Mouse (Mus musculus) right cerebral cortex, postnatal 10 days (tissue): ENCODE results near the gene Rab35.

Source experiments
- DNase-seq, 2 experiments: peaks; one replicate each; pipeline ENCODE4 v3.0.0; 2021; ENCODE audit warnings: low spot score in 2 of 2

Rab35 gene

GRCm38 (mm10) chr5:115631505-115632357 is at the start of gene Rab35:
Gene Rab35, plus strand, starts transcription at chr5:115631908.
- peak; percentile 94 to 95 for DNase-seq

DNA sequence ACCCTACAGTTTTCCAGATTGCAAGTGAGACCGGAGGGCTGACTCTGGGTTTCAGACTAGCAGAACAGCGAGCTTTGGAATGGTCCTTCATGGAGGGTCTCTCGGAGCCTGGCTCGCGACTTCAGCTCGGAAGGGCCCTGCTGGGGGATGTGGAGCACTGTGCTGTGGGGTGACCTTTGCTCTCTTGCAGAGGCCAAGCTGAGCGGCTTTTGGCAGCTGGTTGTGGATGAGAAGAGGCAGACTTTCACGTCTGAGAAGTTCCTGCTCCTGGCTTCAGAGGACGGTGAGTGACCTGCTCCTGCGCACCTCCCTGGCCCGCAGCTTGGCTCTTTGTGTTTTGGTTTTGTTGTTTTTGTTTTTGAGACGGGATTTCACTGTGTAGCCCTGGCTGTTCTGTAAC is 46.1 kb upstream of the Rab35 start:
- no peak for DNase-seq

DNA sequence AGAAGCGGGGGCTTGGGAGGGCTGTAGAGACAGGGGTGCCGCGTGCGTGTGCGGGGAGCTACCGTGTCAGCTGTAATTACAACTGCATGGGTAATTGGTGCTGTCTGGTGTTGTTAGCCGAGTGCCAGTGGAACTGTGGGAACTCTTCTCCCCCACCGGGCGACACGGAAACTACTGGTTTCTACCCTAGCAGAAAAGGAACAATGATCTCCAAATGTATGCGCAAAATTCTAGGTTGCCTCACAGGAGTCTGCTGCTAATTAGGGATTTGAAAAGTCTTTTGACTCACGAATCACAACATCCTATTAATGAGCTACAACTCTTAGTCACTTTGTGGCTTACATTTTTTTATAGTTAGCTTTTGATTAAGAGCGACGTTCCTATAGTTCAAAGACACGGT is 45.5 kb upstream of the Rab35 start:
- peak in 1 of 2 experiments; percentile 42 for DNase-seq

GRCm38 (mm10) chr5:115586780-115587179 is 44.9 kb upstream of the Rab35 start:
- no peak for DNase-seq

DNA sequence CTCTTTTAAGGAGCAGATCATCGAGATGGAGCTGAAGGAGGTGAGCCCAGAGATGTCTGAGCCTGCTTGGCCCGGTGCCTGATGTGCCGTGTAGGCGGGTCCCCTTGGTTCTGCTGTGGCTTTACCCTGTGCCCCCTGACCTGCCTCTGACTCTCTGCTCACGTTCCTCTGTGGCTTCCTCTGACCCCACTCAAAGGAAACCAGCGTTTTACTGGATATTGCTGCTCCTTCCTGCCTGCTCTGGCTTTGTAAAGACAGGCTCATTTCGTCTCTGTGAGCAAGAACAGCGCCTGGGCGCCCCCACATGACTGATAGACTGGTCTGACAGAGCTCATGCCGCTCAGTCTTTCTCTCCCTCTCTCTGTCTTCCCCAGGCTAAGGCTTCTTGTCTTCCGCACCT is 40.7 kb upstream of the Rab35 start:
- no peak for DNase-seq

- no peak for DNase-seq
These were observed 40.2 kb upstream of the Rab35 start for GRCm38 (mm10) chr5:115591506-115591905.

- no peak for DNase-seq
These were observed 28.1 kb upstream of the Rab35 start for GRCm38 (mm10) chr5:115603561-115603960.

- no peak for DNase-seq
These were observed 20.1 kb upstream of the Rab35 start for GRCm38 (mm10) chr5:115611566-115611965.

- DNase-seq: no peak
These were observed 18.4 kb upstream of the Rab35 start for GRCm38 (mm10) chr5:115613332-115613731.

- no peak for DNase-seq
These were observed 16.8 kb upstream of the Rab35 start for GRCm38 (mm10) chr5:115614948-115615347.

GRCm38 (mm10) chr5:115619690-115620089 is 12.0 kb upstream of the Rab35 start:
- no peak for DNase-seq

GRCm38 (mm10) chr5:115622686-115623085 is 9.0 kb upstream of the Rab35 start:
- no peak for DNase-seq

GRCm38 (mm10) chr5:115623694-115624440 is 7.8 kb upstream of the Rab35 start:
- peak; percentile 55 to 60 for DNase-seq

DNA sequence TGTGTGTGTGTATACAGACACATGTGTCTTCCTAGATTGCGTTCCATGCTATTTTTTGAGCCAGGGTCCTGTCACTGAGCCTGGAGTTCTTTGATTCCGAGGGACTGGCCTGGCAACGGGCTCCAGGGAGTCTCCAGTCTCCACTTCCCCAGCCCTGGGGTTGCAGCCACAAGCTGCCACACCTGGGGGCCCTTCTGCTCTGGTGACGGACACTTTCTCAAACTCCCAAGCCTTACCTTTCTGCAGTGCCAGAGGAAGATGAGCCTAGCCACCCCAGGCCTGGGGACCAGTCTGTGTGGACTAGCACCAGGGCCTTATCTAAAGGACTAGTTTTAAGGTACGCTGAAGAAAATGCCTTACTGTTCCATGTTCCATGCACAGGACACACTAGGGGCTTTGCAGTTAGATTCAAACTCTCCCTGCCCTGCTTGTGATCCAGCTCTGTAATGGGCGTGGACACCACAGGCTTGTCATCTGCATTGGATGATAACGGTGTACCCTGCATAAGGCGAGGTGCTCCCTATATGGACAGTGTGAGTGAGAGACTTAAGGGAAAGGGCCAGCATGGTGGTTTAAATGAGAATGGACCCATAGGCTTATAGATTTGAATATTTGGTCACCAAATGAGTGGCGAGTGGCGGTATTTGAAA is 5.3 kb upstream of the Rab35 start:
- DNase-seq: no peak

GRCm38 (mm10) chr5:115628083-115628482 is 3.6 kb upstream of the Rab35 start:
- no peak for DNase-seq

GRCm38 (mm10) chr5:115629672-115630071 is 2.0 kb upstream of the Rab35 start:
- no peak for DNase-seq

DNA sequence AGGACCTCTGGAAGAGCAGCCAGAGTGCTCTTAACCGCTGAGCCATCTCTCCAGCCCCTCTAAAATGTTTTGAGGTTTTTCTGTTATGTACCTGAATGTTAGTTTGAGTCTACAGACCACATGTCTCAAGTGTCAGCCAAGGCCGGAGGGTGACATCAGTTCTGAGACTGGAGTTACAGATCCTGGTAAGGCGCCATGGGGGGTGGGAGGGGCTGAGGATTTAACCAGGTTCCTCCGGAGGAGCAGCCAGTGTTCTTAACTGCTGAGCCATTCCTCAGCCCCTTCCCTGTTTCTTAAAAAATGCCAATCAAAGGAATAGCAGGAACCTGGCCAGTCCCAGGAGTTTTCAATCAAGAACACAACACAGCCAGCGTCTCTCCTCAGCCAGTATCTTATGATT is 1.4 kb upstream of the Rab35 start:
- no peak for DNase-seq

GRCm38 (mm10) chr5:115632358-115632714 is 628 bp downstream of the Rab35 start:
- DNase-seq: peak; percentile 60 to 63

GRCm38 (mm10) chr5:115633060-115633459 is 1.4 kb downstream of the Rab35 start:
- DNase-seq: peak in 1 of 2 experiments; percentile 35

GRCm38 (mm10) chr5:115634046-115634445 is 2.3 kb downstream of the Rab35 start:
- DNase-seq: peak in 1 of 2 experiments; percentile 27

DNA sequence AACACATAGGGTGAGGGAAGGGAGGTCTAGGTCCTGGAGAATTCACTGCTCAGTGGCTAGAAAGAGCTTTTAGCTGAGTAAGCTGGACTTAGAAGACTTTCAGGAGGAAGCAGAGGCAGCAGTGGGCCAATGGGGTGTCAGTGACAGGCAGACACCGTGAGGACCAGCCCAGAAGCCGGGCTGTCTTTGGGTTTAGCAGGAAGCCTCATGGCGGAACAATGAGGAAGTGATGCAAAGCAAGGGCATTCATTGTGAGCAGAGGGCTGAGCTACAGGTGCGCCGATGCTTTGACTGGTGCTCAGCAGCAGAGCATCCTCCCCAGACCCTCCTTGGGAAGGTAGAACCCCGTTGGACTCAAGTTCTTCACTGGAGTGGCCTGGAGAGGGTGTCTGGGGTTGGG is 3.8 kb downstream of the Rab35 start:
- DNase-seq: peak in 1 of 2 experiments; percentile 70

DNA sequence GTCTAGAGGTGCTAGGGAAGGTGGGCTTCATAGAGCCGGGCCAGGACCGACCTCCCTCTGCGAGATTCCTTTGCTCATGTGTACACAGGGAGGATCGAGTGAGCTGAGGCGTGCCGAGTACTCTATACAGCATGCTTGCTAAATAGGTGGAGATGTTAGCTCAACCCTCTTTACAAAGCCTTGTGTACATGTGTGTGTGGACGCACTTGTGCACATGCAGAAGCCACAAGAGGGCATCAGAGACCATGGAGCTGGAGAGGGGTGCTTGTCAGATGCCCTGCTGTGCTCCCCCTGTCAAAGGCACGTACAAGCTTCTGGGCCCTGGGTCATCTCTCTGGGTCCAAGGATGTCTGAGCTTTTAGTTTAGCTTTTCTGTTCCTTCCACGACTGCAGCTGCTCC is 12.5 kb downstream of the Rab35 start:
- no peak for DNase-seq
